Mouse (Mus musculus) heart, postnatal 0 days (tissue): ENCODE data around the gene Npcd.

Experiments used
- CTCF ChIP-seq: IDR thresholded peaks from 2 replicates; pipeline ENCODE4 v1.5.1; 2016; ENCODE audit warnings: antibody characterized with exemption, control low read depth, low read depth
- EP300 ChIP-seq: IDR thresholded peaks from 2 replicates; pipeline ENCODE4 v1.6.1; 2016; ENCODE audit warnings: antibody characterized with exemption, low read depth

- TF ChIP-seq CTCF = no peak
- no peak for TF ChIP-seq EP300
Observed at GRCm38 (mm10) chr15:79834881-79835260, 834 bp upstream of the Npcd start.
